Mouse (Mus musculus): ENCODE data around the gene Uvssa.

GRCm38 (mm10) chr5:33430106-33430505 lies 51.8 kb downstream of the Uvssa start:
- no peak for TF ChIP-seq CTCF (IDR thresholded peaks at IDR 0.05; ENCODE audit: extremely low read depth, insufficient read depth, low read length)
- TF ChIP-seq POLR2A (IDR thresholded peaks at IDR 0.05; ENCODE audit: extremely low read depth, insufficient read depth, low read length) = no peak
